Mouse (Mus musculus) G1E (cell line): ENCODE measurements around the gene Retreg1.

Experiments
- GATA1 ChIP-seq: IDR thresholded peaks from 2 replicates; pipeline ENCODE4 v1.6.1; 2012; ENCODE audit warnings: borderline replicate concordance, low read length, inconsistent platforms, mixed read lengths
- POLR2AphosphoS5 ChIP-seq: IDR thresholded peaks from 2 replicates; pipeline ENCODE4 v1.6.1; 2012; ENCODE audit warnings: low read depth, low read length, inconsistent platforms; ENCODE audit not compliant: insufficient replicate concordance

DNA sequence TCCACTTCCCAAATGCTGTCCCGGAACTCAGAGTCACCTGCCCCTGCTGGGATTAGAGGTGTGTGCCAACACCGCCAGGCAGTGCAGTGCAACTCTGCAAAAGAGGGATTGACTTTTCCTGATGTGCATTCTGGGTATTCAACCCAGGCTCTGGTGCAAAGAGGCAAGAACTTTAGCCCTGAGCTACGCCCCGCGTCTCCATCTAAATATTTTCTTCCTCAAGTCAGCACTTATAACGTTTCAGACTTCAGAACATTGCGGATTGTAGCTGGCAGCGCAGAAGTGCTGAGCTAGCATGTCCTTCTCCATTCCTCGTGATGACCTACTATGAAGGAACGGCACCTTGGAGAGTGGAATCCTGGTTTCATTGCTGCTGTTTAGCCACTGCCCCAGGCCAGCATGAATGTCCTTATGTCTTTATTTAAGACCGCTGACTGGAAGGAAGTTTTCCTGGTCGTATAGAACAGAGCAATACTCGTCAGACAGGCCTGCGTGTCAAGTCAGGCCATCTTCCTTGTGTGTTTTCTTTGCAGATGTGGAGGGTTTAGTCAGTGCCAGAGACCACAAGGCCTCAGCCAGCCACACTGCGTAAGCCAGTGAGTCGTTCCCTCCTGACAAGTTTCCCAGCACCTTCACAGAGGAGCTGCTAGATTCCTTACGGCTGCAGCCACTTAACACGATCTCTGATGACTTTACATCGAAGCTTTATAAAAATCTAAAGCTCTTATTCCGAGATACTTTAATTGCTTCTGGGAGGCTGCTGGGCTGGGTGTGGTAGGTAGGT, 34.1 kb upstream of the Retreg1 start:
- TF ChIP-seq POLR2AphosphoS5 (no peak), GATA1 (no peak)
